Mouse (Mus musculus): ENCODE results near the gene Cfap44.

The Cfap44 gene

DNA sequence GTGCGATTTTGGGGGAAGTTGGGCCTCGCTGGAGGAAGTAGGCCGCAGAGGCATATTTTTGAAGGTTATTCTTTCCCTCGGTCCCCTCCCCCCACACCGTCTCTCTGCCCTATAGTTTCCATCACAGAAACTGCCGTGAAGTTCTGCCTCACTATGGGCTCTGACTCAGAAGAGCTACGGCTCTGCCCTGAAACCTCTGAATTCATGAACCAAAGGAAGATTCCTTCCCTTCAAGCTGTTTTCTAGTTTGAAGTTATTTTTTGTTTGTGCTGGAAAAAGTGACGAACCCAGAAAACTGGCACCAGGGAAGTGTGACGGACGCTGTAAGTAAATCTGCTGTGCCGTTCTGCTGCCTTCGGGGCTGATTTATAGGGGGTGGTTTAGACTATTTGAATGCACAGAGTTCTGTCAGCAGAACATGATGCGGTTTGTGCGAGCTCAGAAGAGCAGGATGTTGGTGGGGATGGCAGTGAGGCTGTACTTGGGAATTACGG is 102.4 kb downstream of the Cfap44 start:
- no peak for DNase-seq

DNA sequence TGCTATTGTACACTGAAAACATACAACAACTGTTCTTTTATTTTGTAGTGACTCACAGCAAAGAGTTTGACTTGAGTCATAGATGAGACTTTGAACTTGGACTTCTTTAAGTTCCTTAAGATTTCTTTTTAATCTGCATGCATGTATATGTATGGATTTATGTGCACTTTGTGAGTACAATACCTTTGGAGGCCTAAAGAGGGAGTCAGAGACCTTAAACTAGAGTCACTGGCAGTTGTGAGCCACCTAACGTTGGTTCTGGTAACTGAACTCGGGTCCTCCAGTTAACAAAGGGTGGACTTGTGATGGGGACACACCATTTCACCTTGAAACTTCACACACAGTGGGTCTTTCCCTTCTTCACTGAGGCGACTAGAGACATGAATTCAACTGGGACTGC is 103.9 kb downstream of the Cfap44 start:
- no peak for DNase-seq

DNA sequence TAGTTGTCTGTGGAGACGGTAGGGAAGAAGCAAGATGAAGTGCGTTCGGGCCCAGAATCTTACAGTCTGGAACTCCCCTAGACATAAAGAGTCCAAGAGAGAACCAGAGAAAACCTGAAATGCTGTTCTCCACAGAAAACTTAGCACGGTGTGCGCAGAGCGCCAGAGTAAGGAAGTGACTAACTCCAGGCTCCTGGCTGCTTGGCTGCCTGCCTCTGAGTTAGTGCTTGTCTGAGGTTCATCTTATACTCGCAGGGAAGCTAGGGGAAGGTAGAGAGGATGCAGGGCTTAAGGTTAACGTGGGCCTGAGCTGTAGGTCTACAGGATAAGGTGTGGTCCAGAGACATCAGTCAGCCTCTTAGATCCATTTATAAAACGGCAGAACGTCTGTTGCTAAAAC is 107.2 kb downstream of the Cfap44 start:
- DNase-seq = no peak

DNA sequence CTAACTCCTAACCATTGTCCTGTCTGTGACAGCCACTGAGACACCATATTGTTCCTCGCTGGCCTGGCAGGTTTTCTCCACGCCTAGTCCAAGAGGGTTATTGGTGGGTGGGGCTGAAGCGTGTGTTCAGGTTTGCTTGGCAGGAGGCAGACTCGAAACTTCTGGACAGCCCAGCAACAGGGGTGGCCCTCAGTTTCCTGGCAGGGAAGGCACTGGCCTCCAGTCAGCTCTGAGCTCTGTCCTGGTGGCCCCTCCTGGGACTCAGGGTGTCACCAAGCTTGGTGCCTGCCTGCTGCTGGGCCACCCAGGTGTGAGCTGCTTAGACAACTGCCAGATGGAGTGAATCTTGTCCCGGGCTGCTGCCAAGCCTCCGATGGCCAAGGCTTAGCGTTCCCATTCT is 107.7 kb downstream of the Cfap44 start:
- DNase-seq = no peak

DNA sequence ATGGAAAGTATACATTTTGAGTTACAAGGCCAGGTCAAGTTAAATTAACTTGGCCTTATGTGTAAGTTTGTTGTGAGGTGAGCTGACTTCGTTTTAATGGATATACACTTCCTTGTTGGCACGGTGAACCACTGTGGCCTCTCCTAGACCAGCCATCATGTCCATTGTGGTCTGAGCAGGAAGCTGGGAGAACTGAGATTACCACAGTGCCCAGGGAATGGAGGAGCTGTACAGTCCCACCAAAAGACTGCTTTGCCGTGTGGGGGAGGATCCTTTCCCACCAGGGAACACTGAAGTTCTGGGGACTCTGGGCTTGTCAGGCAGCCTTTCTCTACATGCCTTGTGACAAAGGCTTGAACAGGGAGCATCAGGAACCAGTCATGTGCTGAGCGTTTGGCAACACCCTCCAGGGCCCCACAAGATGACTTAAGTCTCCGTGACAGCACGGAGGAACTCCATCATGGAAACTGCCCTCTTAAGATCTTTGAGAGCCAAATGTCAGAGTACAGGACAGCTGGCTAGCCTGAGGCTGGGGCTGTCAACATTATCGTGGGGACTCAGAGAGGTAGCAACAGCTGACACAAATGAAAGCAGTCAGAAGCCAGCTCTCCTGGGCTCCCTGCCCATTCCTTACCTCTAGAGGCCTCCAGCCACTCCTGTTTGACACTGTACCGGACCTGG is 108.4 kb downstream of the Cfap44 start:
- no peak for DNase-seq

DNA sequence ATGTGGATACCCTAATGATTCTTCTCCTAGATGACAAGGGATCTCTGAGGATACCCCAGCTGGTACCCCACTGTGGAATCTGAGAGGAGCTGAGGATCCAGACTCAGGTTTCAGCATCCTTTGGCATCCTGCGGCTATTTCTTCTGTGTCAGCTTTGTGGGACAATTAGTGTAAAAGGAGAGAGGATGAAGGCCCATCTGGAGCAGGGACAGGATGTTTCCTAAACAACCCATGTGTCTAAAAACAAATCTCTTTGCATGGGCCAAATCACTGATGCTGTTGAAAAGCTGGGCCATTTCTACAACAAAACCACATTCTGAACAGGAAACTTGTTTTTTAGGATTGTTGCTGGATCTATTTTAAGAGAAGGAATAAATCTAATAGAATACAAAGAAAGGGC is 110.6 kb downstream of the Cfap44 start:
- DNase-seq = no peak

DNA sequence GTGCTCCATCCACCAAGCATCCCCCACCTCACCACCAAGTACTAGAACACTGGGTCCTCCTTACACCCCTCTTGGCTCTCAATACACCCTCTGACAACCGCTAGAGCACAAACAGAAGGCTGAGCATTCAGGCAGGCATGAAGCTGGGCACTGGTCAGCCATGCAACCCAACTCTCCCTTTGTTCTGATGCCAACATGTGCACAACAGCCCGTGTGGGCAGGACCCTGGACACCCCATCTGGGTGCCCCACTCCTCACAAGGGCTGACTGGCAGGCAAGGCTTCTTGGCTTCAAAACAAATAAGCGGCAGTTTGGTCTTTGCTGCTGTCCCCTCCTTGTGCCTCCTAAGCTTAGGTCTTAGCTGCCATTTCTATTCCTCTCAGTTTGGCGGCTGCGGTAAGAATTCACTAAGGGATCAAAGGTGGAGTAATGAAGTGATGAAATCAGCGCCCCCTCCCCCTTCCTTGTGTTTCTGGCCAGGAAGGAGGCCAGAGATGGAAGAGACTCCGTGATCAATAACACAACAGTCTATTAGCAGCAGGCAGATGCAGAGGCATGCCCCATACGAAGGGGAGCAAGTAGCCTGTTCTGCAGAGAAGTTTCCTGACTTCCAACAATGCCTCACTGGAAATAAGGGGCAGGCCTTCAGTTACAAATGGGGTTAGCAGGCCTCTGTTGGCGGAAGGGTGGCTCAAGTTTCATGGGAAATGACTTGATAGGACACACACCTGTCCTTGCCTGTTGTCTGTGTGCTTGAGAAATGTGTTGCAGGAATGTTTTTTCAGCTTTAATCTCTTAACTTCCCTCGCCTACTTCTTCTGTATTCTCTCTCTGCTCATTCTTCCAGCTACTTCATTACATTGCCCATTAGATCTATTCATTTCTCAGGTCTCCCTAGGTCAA is 112.7 kb downstream of the Cfap44 start:
- no peak for DNase-seq

DNA sequence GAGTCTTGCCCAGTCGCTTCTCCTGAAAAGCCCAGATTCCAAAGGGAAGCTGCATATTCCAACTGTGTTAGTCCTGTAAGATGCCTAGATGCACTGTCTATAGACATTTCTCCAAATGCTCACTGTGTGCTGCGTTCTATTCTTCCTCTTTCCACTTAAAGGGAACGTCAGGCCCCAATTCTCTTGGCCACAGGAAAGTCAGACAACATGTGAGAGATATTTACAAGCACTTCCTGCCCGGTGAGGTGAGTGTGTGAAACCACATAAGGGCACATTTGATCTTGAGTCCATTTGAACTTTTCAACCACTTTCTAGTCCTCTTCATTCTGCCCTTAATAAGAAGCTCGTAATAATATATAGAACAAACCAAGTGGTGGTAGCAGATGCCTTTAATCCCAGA is 113.4 kb downstream of the Cfap44 start:
- DNase-seq = no peak

DNA sequence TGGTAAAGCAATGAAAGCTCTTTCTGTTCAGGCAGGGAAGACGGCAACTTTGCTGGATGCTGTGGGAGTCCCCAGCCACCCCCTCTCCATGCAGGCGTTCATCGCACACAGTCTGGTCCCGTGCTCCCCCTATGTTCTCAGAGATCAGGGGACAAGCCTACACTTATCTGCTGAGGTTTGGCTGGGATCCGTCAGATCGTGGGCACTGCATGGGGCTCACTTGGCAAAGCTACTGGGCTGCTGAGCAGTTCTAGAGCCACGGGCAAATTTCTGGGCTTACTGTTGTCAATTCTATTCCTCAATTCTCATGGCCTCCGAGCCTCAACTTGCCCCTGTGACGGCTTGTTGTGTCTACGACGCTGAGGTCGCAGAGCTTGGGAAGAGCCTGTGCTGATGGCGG is 114.2 kb downstream of the Cfap44 start:
- peak; percentile 53 for DNase-seq

DNA sequence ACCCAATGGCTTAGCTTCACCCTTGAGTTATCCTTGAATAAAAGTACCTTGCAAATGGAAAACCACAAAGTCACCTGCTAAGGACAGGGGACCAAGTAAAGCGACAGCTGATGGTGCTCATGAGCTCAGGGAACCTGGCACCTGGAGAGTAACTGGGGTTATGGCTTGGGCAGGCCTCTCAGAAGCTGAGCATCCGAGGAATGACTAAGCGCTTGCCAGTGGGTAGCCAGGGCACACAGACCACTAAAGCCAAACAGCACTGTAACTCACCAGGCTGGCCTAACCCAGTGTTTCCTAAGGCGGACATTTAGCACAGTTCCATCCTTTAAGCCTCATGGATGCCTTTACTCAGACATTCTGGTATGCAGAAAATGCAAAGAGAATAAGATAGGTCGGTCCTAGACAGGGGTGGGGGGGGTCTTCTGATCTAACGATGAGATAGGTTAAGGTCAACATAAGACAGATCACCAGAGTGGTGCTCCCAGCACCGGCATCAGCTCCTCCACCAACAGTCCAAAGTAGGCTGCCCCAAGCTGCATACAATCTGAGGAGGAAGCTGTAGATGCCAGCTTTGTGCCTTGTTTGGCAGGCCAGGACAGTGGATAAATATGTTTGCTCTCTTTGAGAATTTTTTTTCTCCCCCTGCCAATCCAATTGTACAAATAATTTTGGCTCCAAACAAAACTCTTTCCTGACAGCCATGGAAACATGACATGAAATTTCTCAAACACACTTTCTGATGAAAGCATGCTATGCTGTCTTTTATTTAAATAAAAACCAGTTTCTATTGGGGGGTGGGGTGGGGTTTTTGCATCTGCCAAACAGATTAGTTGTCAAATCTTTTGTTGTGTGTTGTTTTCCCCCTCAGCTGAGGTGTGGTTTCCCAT is 115.1 kb downstream of the Cfap44 start:
- DNase-seq = no peak

DNA sequence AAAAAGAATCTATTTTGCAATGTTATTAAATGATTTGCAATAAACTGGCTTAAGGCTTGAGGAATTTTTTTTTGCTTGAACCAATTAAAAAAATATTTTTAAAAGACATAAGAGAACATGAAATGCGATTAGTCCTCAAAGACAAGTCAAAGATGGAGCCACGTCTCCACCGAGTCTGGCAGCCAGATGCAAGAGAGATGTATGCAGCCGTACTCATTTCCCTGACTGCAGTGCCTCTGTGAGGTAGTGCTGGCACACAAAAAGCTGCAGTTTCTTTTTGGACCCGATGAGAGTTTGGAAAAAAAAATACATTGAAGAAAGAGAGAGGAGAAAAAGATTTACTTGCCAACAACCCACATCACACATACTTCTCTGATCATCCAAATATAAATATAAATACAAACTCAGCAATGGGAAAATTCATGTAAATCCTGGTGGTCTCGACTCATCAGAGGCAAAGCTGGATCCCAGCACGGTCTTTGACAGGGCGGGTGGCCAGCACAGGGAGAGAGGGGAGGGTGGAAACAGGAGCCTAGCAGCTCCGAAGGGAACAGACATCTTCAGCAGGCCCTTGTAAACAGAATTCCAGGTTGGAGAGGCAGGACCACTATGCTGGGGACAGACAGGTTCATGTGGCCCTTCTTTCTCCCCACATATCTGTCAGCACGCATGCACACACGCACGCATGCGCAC is 116.1 kb downstream of the Cfap44 start:
- no peak for DNase-seq

DNA sequence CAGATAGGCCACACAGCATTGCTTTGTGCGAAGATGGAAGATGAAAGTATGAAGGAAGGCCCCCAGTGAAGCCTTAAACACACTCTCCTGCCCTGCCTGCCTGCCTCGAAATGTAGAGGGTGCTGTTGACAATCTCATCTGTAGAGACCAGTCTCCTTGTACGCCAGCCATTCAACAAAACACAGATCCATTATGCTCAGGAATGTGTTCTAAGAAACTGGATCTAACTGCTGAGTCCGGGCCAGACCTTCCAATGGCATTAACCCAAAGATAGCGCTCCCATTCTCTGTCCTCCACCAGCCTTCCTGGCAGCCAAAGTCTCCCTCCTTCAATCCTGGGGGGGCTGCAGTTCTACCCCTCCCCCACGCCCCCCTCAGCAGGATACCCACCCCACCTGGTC is 121.9 kb downstream of the Cfap44 start:
- no peak for DNase-seq

DNA sequence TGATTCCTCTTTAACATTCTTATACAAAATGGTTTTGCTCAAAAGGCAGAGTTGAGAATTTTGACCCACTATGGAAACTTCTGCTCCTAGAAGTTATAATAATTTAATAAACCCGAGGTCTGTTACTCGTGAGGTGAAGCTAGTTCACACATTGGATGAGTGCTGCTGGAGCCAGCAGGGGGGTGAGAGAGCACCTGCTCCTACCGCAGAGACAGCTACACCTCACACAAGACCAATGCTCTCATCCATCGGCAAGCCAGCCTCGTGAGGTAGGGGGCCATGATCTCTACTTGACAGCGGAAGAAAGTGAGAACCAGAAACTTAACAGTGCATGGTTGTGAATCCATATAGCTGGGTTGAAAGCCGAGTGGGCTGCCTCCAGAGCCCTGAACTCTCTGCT is 129.0 kb downstream of the Cfap44 start:
- no peak for DNase-seq

DNA sequence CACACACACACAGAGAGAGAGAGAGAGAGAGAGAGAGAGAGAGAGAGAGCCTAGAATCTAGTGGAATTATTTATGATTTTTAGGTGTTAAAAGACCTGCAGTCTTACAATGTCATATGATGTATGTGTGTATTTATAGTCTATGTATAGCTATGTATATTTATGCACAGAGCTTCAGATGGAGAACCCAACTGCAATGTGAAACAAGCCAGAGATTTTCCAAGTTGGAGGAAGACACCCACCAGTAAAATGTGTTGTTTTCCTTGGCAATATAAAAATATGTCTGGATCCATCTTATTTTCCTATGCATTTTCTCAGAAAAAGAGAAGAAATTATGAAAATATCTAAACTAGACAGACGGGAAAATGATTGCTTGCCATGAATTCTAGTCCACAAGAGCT is 131.4 kb downstream of the Cfap44 start:
- DNase-seq = no peak

DNA sequence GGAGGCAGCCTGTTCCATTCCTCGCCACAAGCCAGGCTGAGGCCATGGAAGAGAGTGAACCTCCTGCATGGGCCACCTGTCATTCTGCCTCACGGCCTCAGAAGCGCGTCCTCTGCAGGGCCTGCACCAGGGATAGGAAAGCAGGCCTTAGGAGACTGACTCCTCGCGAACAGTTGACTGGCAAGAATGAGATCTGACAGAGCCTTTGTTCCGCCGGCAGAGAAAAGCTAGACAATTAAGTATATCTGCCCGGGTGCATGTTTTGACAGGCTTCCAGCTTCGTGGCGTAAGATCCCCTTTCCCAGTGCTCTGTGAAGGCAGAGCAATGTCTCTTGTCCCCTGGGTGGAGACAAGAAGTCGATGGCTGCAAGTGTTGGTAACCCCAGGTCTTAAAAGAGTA is 132.1 kb downstream of the Cfap44 start:
- no peak for DNase-seq

DNA sequence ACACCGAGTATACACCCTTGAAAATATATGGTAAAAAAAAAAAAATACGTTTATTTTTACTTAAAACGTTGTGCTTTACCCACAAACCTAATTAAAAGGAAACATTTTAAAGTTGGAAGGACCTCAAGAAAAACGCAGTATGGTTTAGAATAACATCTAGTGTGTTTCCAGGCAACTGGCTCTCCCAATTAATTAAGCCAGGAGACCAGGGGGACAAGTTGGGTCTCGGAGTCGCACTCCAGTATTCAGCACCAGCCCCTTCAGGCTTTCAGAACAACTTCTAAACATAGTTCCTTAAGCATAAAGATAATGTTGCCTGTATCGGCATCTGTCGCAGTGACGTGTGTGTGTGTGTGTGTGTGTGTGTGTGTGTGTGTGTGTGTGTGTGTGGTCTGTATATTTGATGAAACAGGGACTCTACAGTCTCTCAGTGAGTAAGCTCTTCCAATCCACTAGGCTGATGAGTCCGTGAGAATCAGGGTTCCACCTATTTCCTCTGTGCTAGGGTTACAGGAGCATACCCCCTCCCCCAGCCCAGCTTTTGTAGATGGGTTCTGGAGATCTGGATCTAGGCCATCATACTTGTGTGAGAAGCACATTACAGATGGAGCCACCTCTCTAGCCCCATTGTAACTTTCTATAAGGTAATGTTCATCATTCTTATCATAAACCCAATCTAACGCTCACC is 132.8 kb downstream of the Cfap44 start:
- no peak for DNase-seq

DNA sequence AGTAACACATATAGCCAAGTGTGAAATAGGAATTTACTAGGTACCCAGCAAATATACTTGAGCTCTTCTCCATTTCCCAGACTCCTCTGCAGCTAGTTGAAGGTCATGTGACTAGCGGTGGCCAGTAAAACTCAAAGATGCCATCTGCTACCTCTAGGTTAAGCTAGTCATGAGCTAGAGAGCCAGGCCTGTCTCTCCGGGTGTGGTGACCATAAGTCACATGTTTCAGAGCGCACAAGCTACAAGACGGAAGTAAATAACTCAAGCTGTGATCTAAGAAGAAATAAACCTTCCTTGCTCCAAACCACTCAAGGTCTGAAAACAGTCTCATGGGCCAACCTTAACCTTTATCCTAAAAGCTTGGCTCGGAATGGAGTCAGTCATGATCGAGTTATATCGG is 134.4 kb downstream of the Cfap44 start:
- DNase-seq = no peak

DNA sequence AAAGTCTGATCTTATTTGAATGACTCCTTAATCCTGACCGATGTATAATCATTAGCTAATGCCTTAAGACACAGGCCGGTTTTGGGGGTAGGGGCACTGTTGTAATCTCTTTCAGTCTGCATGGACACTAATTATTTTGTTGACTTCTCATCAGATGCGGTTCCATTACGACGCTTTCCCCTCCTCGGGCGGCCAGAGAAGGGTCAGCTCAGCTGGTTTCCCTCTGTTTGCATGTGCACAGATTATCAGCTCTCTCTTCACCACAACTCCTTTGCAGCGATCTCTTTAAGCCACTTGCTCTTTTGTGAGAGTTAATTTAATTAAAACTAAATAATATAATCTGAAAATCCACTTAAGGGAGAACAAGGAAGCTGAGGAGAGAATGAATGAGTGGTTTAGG is 135.1 kb downstream of the Cfap44 start:
- no peak for DNase-seq

DNA sequence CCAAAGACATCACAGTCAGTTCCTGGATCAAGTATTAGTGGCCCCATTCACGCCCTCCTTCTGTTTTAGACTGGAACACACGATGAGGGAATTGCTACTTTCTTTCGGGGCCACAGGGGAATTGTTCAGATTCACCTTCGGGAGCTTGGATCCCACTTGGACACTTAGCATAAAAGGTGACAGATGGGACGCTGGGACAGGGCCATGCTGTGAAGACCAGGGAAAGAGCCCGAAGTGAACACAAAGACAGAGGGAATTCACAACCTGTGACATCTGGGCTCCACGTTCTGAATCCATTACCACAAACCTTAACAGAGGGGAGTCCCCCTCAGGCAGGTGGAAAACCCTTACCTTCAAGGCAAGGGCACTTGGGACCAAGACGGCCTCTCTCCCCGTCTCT is 135.6 kb downstream of the Cfap44 start:
- no peak for DNase-seq

DNA sequence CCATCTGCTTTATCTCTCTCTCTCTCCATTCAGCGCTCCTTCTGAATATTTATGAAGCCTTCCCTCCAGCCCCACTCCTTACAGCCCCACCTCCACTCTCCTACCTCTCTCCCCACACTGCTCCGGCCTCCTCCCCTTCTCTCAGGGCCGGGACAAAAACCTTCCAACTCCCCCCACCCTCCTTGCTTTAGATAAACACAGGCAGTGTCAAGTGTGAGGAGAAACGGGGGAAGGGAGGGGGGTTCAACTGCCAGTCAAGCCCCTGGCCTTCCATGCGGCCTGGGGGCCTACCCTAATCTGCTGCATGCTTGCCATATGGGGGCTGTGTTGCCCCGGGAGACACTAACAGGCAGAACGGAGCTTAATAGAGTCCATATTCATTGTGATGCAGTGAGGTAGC is 136.2 kb downstream of the Cfap44 start:
- no peak for DNase-seq

DNA sequence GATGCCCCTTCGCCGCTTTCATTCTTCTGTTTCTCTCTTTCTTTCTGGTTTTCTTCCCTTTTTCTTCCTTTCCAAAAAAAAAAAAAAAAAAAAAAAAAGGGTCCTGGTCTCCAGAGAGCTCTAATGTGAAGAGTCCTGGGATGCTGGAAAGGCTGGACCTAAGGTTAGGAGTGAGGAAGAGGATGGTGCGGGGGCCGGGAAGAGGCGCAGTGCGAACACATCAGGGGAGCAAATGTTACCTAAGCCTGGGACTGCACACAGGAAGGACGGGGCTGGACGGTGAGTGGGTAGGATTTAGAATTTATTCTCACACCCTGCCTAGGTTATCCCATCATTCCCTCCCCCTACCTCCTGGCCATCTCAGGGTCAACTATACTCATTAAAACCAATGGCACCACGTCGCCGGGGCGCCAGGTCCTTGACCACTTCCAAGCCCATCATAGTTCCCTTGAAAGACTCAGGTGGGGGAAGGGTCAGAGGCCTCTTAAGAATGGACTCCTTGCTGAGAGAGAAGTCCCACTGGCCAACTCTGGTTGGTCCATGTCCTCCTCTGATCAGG is 136.7 kb downstream of the Cfap44 start:
- no peak for DNase-seq
